Mouse (Mus musculus): ENCODE results near the gene Mbip.

The Mbip gene

GRCm38 (mm10) chr12:56288548-56288947 is 57.1 kb downstream of the Mbip start:
- DNase-seq: no peak

GRCm38 (mm10) chr12:56286828-56287227 is 58.9 kb downstream of the Mbip start:
- no peak for DNase-seq

GRCm38 (mm10) chr12:56284210-56284609 is 61.5 kb downstream of the Mbip start:
- no peak for DNase-seq

- no peak for DNase-seq
These were observed 64.0 kb downstream of the Mbip start for GRCm38 (mm10) chr12:56281649-56282048.
